Mouse (Mus musculus) brain, embryonic 14.5 days (tissue): Measurements from ENCODE around the gene Srgap2. TPM values are rescaled to one million over a fixed set of nuclear protein-coding genes. Genes with fewer than 3 reads are reported as not detected.

Experiments used
- DNase-seq: peaks from one replicate; pipeline ENCODE4 v3.0.0-alpha.2; 2011; ENCODE audit warnings: low read depth
- CTCF ChIP-seq: fragments of 200-500 bp; IDR thresholded peaks from 2 replicates; pipeline ENCODE4 v1.5.1; 2012; ENCODE audit warnings: inconsistent platforms, mild to moderate bottlenecking, moderate library complexity, borderline replicate concordance; ENCODE audit not compliant: insufficient read depth, insufficient read length; ENCODE audit errors: extremely low read depth
- POLR2A ChIP-seq: fragments of 200-500 bp; IDR thresholded peaks from 2 replicates; pipeline ENCODE4 v1.6.1; 2012; ENCODE audit warnings: mild to moderate bottlenecking, inconsistent platforms, borderline replicate concordance; ENCODE audit not compliant: poor library complexity, insufficient read depth, insufficient read length, severe bottlenecking; ENCODE audit errors: extremely low read depth
- polyA plus RNA-seq: library from polyadenylated mRNA; depleted of rRNA; stranded (reverse); fragments of >200 nt; gene quantifications from 2 replicates; pipeline ENCODE4 v1.2.3, GENCODE M21; 2012; rRNA removed

Gene Srgap2
- polyA plus RNA-seq, 1 experiment = 51.1 TPM

DNA sequence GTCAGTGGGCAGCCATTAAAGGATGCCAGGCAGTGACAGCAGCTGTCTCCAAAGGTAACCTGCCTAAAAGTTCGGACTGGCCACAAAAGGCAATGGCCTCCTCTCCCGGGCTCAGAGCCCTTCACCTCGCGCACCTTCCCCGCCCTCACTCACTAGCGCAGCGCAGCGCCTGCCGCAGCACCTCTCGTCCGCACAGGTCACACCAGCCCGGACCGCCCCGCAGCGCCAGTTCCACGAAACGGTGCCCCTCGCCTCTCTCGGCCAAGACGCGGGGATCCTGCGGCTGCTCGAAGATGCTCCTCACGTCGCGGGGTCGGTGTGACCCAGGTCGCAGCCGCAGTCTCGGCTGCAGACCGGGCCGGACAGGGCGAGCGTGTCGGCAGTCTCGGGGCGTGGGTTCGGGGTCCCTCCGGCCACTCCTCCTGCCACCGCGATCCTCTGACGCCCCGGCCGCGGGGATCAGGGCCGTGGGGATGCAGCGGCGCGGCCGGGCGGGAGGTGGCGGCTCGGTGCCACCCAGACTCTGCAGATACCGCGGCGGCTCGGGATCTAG, 282.5 kb downstream of the Srgap2 start:
- DNase-seq = no peak
- TF ChIP-seq POLR2A (no peak), CTCF (no peak)

DNA sequence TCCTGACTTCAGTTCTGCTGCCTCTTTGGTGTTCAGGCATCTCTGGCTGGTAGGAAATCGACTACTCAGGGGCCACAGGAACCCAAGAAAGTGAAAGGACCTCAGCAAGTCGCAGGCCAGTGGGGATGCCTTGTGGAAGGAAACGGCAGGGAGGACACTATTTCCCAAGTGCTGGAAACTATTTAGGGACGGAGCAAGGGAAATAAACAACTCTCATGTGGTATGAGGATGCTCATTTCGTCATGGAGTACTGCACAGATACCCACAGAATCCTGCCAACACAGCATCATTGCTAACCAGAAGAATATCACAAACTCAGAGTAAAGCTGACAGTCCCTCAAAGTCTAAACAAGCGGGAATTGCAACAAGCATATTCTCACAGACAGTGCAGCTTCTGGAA, 284.2 kb downstream of the Srgap2 start:
- DNase-seq = no peak
- TF ChIP-seq POLR2A (no peak), CTCF (no peak)

GRCm38 (mm10) chr1:131239576-131240193, 287.5 kb downstream of the Srgap2 start:
- TF ChIP-seq CTCF = no peak
- TF ChIP-seq POLR2A = no peak
- DNase-seq = peak; percentile 50

- DNase-seq = no peak
- TF ChIP-seq POLR2A = no peak
- no peak for TF ChIP-seq CTCF
These were observed 288.2 kb downstream of the Srgap2 start for GRCm38 (mm10) chr1:131238931-131239381.

- no peak for TF ChIP-seq CTCF
- no peak for TF ChIP-seq POLR2A
- no peak for DNase-seq
These were observed 291.1 kb downstream of the Srgap2 start for GRCm38 (mm10) chr1:131236077-131236476.

Other genes starting within 250 kb of the Srgap2 start
- gene Ikbke, start 247.7 kb downstream of the Srgap2 start, polyA plus RNA-seq = 1.2 and 1.8 TPM in 2 replicates
- 1.1 and 2.1 TPM in 2 replicates for gene Fam72a, start 551 bp upstream of the Srgap2 start, polyA plus RNA-seq
- not detected in 2 replicates for gene Avpr1b, start 71.9 kb upstream of the Srgap2 start, polyA plus RNA-seq
- gene Ctse, start 111.0 kb upstream of the Srgap2 start, polyA plus RNA-seq = 0.07 TPM in 1 of 2 replicates, not detected in the other
- 0.76 and 0.96 TPM in 2 replicates for gene Rab7b, start 161.3 kb upstream of the Srgap2 start, polyA plus RNA-seq
- gene Slc26a9, start 216.7 kb upstream of the Srgap2 start, polyA plus RNA-seq = 0.10 and 0.14 TPM in 2 replicates